Mouse (Mus musculus): ENCODE results near the gene Rbfox1. TPM values are rescaled to one million over a fixed set of nuclear protein-coding genes. Genes with fewer than 3 reads are reported as not detected.

The Rbfox1 gene
- total RNA-seq, 2 experiments from 2014 or later = 105 to 113 TPM

- DNase-seq = no peak
Observed at GRCm38 (mm10) chr16:6095604-6096372, 210.6 kb downstream of the Rbfox1 start.

- no peak for DNase-seq
Observed at GRCm38 (mm10) chr16:6097244-6098040, 212.3 kb downstream of the Rbfox1 start.

- no peak for DNase-seq
Observed at GRCm38 (mm10) chr16:6098116-6098515, 213.0 kb downstream of the Rbfox1 start.

GRCm38 (mm10) chr16:6099598-6099997 is 214.4 kb downstream of the Rbfox1 start:
- no peak for DNase-seq

GRCm38 (mm10) chr16:6100421-6100877 is 215.3 kb downstream of the Rbfox1 start:
- no peak for DNase-seq

GRCm38 (mm10) chr16:6103713-6104112 is 218.6 kb downstream of the Rbfox1 start:
- no peak for DNase-seq

- no peak for DNase-seq
Observed at GRCm38 (mm10) chr16:6110121-6110520, 225.0 kb downstream of the Rbfox1 start.

GRCm38 (mm10) chr16:6113836-6114475 is 228.8 kb downstream of the Rbfox1 start:
- DNase-seq = no peak

GRCm38 (mm10) chr16:6119472-6119871 is 234.3 kb downstream of the Rbfox1 start:
- no peak for DNase-seq

GRCm38 (mm10) chr16:6121232-6121631 is 236.1 kb downstream of the Rbfox1 start:
- no peak for DNase-seq

GRCm38 (mm10) chr16:6122859-6123258 is 237.7 kb downstream of the Rbfox1 start:
- DNase-seq = no peak

GRCm38 (mm10) chr16:6128314-6128713 is 243.2 kb downstream of the Rbfox1 start:
- no peak for DNase-seq

GRCm38 (mm10) chr16:6135016-6135415 is 249.9 kb downstream of the Rbfox1 start:
- DNase-seq = no peak

GRCm38 (mm10) chr16:6139432-6139831 is 254.3 kb downstream of the Rbfox1 start:
- DNase-seq = no peak

GRCm38 (mm10) chr16:6147957-6148356 is 262.8 kb downstream of the Rbfox1 start:
- no peak for DNase-seq

- DNase-seq = no peak
Observed at GRCm38 (mm10) chr16:6149345-6149744, 264.2 kb downstream of the Rbfox1 start.

- no peak for DNase-seq
Observed at GRCm38 (mm10) chr16:6155556-6155955, 270.4 kb downstream of the Rbfox1 start.

- no peak for DNase-seq
Observed at GRCm38 (mm10) chr16:6164476-6164875, 279.3 kb downstream of the Rbfox1 start.

- no peak for DNase-seq
Observed at GRCm38 (mm10) chr16:6169346-6169745, 284.2 kb downstream of the Rbfox1 start.

GRCm38 (mm10) chr16:6180819-6181218 is 295.7 kb downstream of the Rbfox1 start:
- no peak for DNase-seq

- no peak for DNase-seq
Observed at GRCm38 (mm10) chr16:6182329-6182728, 297.2 kb downstream of the Rbfox1 start.

- DNase-seq = no peak
Observed at GRCm38 (mm10) chr16:6192358-6192757, 307.2 kb downstream of the Rbfox1 start.

GRCm38 (mm10) chr16:6206431-6206830 is 321.3 kb downstream of the Rbfox1 start:
- no peak for DNase-seq
